Mouse (Mus musculus) forebrain, embryonic 10.5 days (tissue): ENCODE results near the gene Rasal1. TPM values are rescaled to one million over a fixed set of nuclear protein-coding genes. Genes with fewer than 3 reads are reported as not detected.

Experiments used
- polyA plus RNA-seq: library from polyadenylated mRNA; unstranded; fragments of >200 nt; fragmentation: Nextera tagmentation; extraction: Ambion mirVana; gene quantifications from 2 replicates; pipeline ENCODE4 v1.2.1, GENCODE M21; 2016

Rasal1 gene
- polyA plus RNA-seq, 1 experiment from 2014 or later, result 0.24 TPM

Other genes with a start within 250 kb of the Rasal1 start
- 21.3 and 24.8 TPM in 2 replicates for gene Lhx5, start 217.1 kb upstream of the Rasal1 start, polyA plus RNA-seq
- 9.3 and 10.2 TPM in 2 replicates for gene Sdsl, start 176.0 kb upstream of the Rasal1 start, polyA plus RNA-seq
- not detected in 2 replicates for gene Sds, start 172.3 kb upstream of the Rasal1 start, polyA plus RNA-seq
- gene Plbd2, start 145.2 kb upstream of the Rasal1 start, polyA plus RNA-seq, result 33.0 and 35.5 TPM in 2 replicates
- 3.7 and 4.4 TPM in 2 replicates for gene Slc8b1, start 137.6 kb upstream of the Rasal1 start, polyA plus RNA-seq
- gene Tpcn1, start 60.1 kb upstream of the Rasal1 start, polyA plus RNA-seq, result 10.7 and 11.7 TPM in 2 replicates
- 0.37 and 0.84 TPM in 2 replicates for gene Iqcd, start 59.8 kb upstream of the Rasal1 start, polyA plus RNA-seq
- 16.5 and 17.8 TPM in 2 replicates for gene Rita1, start 36.2 kb upstream of the Rasal1 start, polyA plus RNA-seq
- gene Ddx54, start 36.1 kb upstream of the Rasal1 start, polyA plus RNA-seq, result 63.3 and 64.1 TPM in 2 replicates
- gene Cfap73, start 14.6 kb upstream of the Rasal1 start, polyA plus RNA-seq, result not detected in 2 replicates
- 1.3 and 2.0 TPM in 2 replicates for gene Dtx1, start 63.1 kb downstream of the Rasal1 start, polyA plus RNA-seq
- 0.11 TPM in 1 of 2 replicates, not detected in the other for gene Oas2, start 101.0 kb downstream of the Rasal1 start, polyA plus RNA-seq
- 0.07 and 0.14 TPM in 2 replicates for gene Oas3, start 128.8 kb downstream of the Rasal1 start, polyA plus RNA-seq
- gene Oas1e, start 146.7 kb downstream of the Rasal1 start, polyA plus RNA-seq, result not detected in 2 replicates
- gene Oas1c, start 163.7 kb downstream of the Rasal1 start, polyA plus RNA-seq, result 0.33 and 0.41 TPM in 2 replicates
- gene Oas1f, start 198.6 kb downstream of the Rasal1 start, polyA plus RNA-seq, result not detected in 2 replicates
- not detected in 2 replicates for gene Oas1h, start 212.6 kb downstream of the Rasal1 start, polyA plus RNA-seq
- 0.12 TPM in 1 of 2 replicates, not detected in the other for gene Oas1g, start 238.8 kb downstream of the Rasal1 start, polyA plus RNA-seq